Mouse (Mus musculus): ENCODE results near the gene Slc38a2. TPM values are rescaled to one million over a fixed set of nuclear protein-coding genes. Genes with fewer than 3 reads are reported as not detected.

Gene Slc38a2
- polyA plus RNA-seq, 1 experiment from 2014 or later, result 29.6 TPM

- H3K4me2 ChIP-seq (ENCODE audit: low read depth, low read length), result no peak overlapping the region
- no peak overlapping the region for H3K27ac ChIP-seq (ENCODE audit: low read depth)
- no peak for DNase-seq
- H3K9me3 ChIP-seq (ENCODE audit: low read length), result no peaks in the 10 kb centered on the region
- H3K9ac ChIP-seq (replicated peaks), result no peak overlapping the region
- ATAC-seq, result no peak
- no peaks in the 10 kb centered on the region for H3K4me1 ChIP-seq (ENCODE audit: insufficient read depth)
- no peaks in the 10 kb centered on the region for H3K27me3 ChIP-seq (ENCODE audit: insufficient read depth, low read length)
- TF ChIP-seq EP300 (IDR thresholded peaks at IDR 0.05; ENCODE audit: low read depth) (no peak), CTCF (IDR thresholded peaks at IDR 0.05; ENCODE audit: low read depth) (no peak)
- 90% methylated on average over 9 of the region's 9 CpGs for WGBS (ENCODE audit: insufficient replicate concordance)
- peaks cover 69% of the 10 kb centered on the region for H3K36me3 ChIP-seq (replicated peaks; ENCODE audit: insufficient read depth, low read length)
- no peak overlapping the region for H3K4me3 ChIP-seq (ENCODE audit: low read depth, low read length)
These were observed 9.6 kb downstream of the Slc38a2 start for GRCm38 (mm10) chr15:96689919-96690318.

DNA sequence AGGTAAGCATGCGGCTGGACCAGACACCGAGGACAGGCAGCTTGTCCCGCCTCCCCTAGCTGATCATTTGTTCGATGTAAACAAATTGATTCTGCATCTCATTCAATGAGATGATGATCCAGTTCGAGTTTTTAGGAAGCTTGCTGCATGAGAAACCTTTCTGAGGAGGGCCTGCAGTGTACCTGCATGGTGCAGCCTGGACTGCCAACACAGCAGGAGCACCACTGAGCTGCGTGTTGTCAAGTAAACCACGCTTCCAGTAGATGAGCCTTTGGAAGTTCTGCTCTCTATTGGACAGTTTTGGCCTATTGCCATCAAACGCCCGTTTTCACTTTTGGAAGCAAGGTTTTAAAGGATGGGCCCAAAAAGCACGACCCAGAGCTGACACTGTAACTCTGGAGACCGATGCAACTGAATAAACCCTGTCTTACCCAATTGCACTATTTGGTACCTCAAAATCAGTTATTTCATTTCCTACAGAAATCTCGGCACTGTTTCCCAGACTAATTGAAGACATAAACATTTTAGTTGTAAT lies 10.7 kb downstream of the Slc38a2 start:
- TF ChIP-seq EP300 (IDR thresholded peaks at IDR 0.05; ENCODE audit: low read depth) (no peak), CTCF (IDR thresholded peaks at IDR 0.05; ENCODE audit: low read depth) (no peak)
- H3K36me3 ChIP-seq (replicated peaks; ENCODE audit: insufficient read depth, low read length), result peaks cover 59% of the 10 kb centered on the region
- WGBS (ENCODE audit: insufficient replicate concordance), result 84% methylated on average over 12 of the region's 12 CpGs

GRCm38 (mm10) chr15:96688036-96688435 lies 11.5 kb downstream of the Slc38a2 start:
- DNase-seq (no peak), ATAC-seq (no peak)
- TF ChIP-seq CTCF (IDR thresholded peaks at IDR 0.05; ENCODE audit: low read depth), result no peak
- Histone ChIP-seq H3K27me3 (ENCODE audit: insufficient read depth, low read length) (no peaks in the 10 kb centered on the region), H3K27ac (ENCODE audit: low read depth) (no peak overlapping the region), H3K4me3 (ENCODE audit: low read depth, low read length) (no peak overlapping the region), H3K4me2 (ENCODE audit: low read depth, low read length) (no peak overlapping the region), H3K4me1 (ENCODE audit: insufficient read depth) (peaks cover 8% of the 10 kb centered on the region; the same call in 1 of the 2 replicates), H3K9ac (replicated peaks) (no peak overlapping the region), H3K36me3 (replicated peaks; ENCODE audit: insufficient read depth, low read length) (peaks cover 51% of the 10 kb centered on the region), H3K9me3 (ENCODE audit: low read length) (no peaks in the 10 kb centered on the region)
- WGBS (ENCODE audit: insufficient replicate concordance), result 86% methylated on average over 6 of the region's 6 CpGs

More for the DNA sequence above, 10.7 kb downstream of the Slc38a2 start:
- Histone ChIP-seq H3K9ac (replicated peaks) (no peak overlapping the region), H3K27me3 (ENCODE audit: insufficient read depth, low read length) (no peaks in the 10 kb centered on the region), H3K4me1 (ENCODE audit: insufficient read depth) (peaks cover 8% of the 10 kb centered on the region; the same call in 1 of the 2 replicates), H3K4me2 (ENCODE audit: low read depth, low read length) (no peak overlapping the region), H3K9me3 (ENCODE audit: low read length) (no peaks in the 10 kb centered on the region), H3K4me3 (ENCODE audit: low read depth, low read length) (no peak overlapping the region), H3K27ac (ENCODE audit: low read depth) (no peak overlapping the region)
- no peak for ATAC-seq
- DNase-seq, result no peak

GRCm38 (mm10) chr15:96687366-96687765 lies 12.2 kb downstream of the Slc38a2 start:
- no peak overlapping the region for H3K4me2 ChIP-seq (ENCODE audit: low read depth, low read length)
- TF ChIP-seq CTCF (IDR thresholded peaks at IDR 0.05; ENCODE audit: low read depth) (no peak), EP300 (IDR thresholded peaks at IDR 0.05; ENCODE audit: low read depth) (no peak)
- peaks cover 44% of the 10 kb centered on the region for H3K36me3 ChIP-seq (replicated peaks; ENCODE audit: insufficient read depth, low read length)
- WGBS (ENCODE audit: insufficient replicate concordance), result 61% methylated on average over 1 of the region's 1 CpGs
- peaks cover 8% of the 10 kb centered on the region; the same call in 1 of the 2 replicates for H3K4me1 ChIP-seq (ENCODE audit: insufficient read depth)
- H3K9me3 ChIP-seq (ENCODE audit: low read length), result no peaks in the 10 kb centered on the region
- no peak overlapping the region for H3K4me3 ChIP-seq (ENCODE audit: low read depth, low read length)
- no peak overlapping the region for H3K27ac ChIP-seq (ENCODE audit: low read depth)
- H3K9ac ChIP-seq (replicated peaks), result no peak overlapping the region
- DNase-seq, result no peak
- 0 out of 2 replicates have a peak, but pooled peaks have one; percentile 9 for ATAC-seq
- no peaks in the 10 kb centered on the region for H3K27me3 ChIP-seq (ENCODE audit: insufficient read depth, low read length)

DNA sequence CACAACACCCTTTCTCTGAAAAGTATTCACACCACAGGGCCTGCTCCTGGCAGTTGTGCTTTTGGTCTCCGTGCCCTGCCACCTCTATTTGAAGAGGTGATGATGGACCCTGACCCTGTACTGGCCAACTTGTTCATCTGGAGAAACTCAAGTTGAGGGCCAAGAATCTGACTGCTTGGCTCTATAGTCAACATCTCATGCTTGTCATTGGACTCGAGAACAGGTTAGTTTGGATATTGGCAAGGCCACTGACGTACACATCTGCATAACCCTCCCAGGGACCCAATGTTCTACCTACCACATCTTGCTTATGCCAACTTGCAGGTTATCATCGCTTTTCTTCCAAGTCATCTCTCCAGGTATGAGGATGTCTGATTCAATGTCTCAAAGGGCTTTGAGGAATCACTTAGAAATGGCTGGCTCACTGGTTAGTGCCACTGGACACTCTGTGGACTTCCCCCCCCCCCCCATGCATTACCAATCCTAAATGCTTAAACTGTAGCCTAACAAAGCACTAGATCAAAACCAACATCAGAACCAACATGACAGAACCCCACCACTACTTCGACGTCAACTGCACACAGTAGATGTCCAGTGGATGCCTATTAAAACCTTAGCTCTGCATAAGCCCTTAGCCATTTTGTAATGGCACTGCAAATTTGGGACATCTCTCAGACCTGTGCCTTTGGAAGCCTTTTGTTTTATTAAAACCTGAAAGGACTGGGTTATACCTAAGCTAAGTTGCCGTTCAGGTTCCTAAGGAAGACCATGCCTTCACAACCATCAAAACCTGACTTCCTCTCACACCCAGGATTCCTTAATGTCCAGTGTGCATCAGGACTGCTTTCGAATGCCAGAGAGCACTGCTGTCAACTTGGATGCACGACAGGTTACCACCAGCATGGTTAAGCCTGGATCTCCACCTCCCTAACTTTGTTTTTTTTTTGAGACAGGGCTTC lies 13.1 kb downstream of the Slc38a2 start:
- DNase-seq, result no peak
- no peak overlapping the region for H3K4me3 ChIP-seq (ENCODE audit: low read depth, low read length)
- peak; percentile 35 for ATAC-seq
- TF ChIP-seq CTCF (IDR thresholded peaks at IDR 0.05; ENCODE audit: low read depth) (no peak), EP300 (IDR thresholded peaks at IDR 0.05; ENCODE audit: low read depth) (no peak)
- no peak overlapping the region for H3K9ac ChIP-seq (replicated peaks)
- peaks cover 35% of the 10 kb centered on the region for H3K36me3 ChIP-seq (replicated peaks; ENCODE audit: insufficient read depth, low read length)
- H3K27me3 ChIP-seq (ENCODE audit: insufficient read depth, low read length), result no peaks in the 10 kb centered on the region
- WGBS (ENCODE audit: insufficient replicate concordance), result 82% methylated on average over 9 of the region's 9 CpGs
- no peaks in the 10 kb centered on the region for H3K9me3 ChIP-seq (ENCODE audit: low read length)
- no peak overlapping the region for H3K27ac ChIP-seq (ENCODE audit: low read depth)
- peaks cover 8% of the 10 kb centered on the region; the same call in 1 of the 2 replicates for H3K4me1 ChIP-seq (ENCODE audit: insufficient read depth)
- H3K4me2 ChIP-seq (ENCODE audit: low read depth, low read length), result no peak overlapping the region

DNA sequence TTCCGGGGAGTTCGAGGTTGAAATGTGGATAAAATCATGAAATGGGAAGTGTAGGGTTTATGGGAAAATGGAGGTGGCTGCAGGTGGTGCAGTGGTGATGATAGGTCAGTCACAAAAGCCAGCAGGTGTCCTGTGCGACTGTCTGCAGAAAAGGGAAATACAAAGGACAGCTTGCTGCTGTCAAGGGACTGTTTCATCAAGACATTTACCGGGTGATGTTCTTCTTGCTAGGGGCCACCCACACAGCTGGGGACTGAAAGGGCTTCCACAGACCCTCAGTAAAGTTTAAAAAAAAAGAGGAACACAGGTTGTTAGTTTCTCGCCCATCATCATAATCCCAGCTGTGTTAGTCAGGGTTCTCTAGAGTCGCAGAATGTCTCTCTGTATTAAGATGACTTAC lies 14.3 kb downstream of the Slc38a2 start:
- peaks cover 23% of the 10 kb centered on the region for H3K36me3 ChIP-seq (replicated peaks; ENCODE audit: insufficient read depth, low read length)
- H3K4me2 ChIP-seq (ENCODE audit: low read depth, low read length), result no peak overlapping the region
- H3K27me3 ChIP-seq (ENCODE audit: insufficient read depth, low read length), result no peaks in the 10 kb centered on the region
- H3K27ac ChIP-seq (ENCODE audit: low read depth), result no peak overlapping the region
- peaks cover 8% of the 10 kb centered on the region; the same call in 1 of the 2 replicates for H3K4me1 ChIP-seq (ENCODE audit: insufficient read depth)
- WGBS (ENCODE audit: insufficient replicate concordance), result 52% methylated on average over 6 of the region's 6 CpGs
- DNase-seq (no peak), ATAC-seq (no peak)
- H3K9ac ChIP-seq (replicated peaks), result no peak overlapping the region
- H3K9me3 ChIP-seq (ENCODE audit: low read length), result no peaks in the 10 kb centered on the region
- no peak overlapping the region for H3K4me3 ChIP-seq (ENCODE audit: low read depth, low read length)
- TF ChIP-seq EP300 (IDR thresholded peaks at IDR 0.05; ENCODE audit: low read depth) (no peak), CTCF (IDR thresholded peaks at IDR 0.05; ENCODE audit: low read depth) (no peak)
